ENCODE assay signal across 26 mouse cellular contexts in the genomic region with DNA sequence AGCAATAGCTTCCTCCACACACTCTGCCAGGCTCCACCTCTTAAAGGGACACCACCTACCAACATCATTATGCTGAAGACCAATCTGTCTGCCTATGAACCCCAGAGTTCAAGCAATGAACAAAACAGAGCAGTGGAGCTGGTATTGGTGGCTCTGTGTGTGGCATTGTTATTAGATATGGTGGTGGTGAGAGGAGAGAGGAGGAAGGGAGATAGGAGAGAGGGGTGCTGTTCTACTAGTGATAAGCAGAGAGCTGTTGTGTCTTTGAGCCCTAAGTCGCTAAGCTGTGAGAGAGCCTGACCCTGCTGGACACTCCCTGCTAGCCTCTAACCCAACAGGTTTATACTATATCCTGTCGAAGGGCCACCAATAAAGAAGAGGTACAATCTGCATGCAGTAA. TPM values are rescaled to one million over a fixed set of nuclear protein-coding genes. Genes with fewer than 3 reads are reported as not detected.
DNase-seq lines count a peak whose midpoint lies in the region; ATAC-seq and TF ChIP-seq lines count a peak whose summit lies in the region.
"Had no signal": no experiment of that assay in that cellular context is flagged by ENCODE, and none has a peak within 500 bp of the region (broad histone marks: within the 10 kb centered on the region; RNA-seq: fewer than 3 reads in every experiment).

No protein-coding gene starts in this region.

- peak; percentile 82 for ATAC-seq in liver, embryonic 12.5 days
- no peak for ATAC-seq in liver, postnatal 0 days
- ATAC-seq in liver, embryonic 14.5 days (ENCODE audit: insufficient read depth) = peak; percentile 63
- peak; percentile 44; the same call in 1 of the 2 replicates for ATAC-seq in megakaryocyte-erythroid progenitor cell, adult 5-6 weeks (replicated peaks; ENCODE audit: low FRiP score, low TSS enrichment, poor library complexity, severe bottlenecking)
- ATAC-seq: activated CD4-positive, CD25-positive, alpha-beta regulatory T cell, adult 4 months; forebrain, embryonic 13.5 days; forebrain, embryonic 16.5 days had no signal

- no peaks in the 10 kb centered on the region for H3K27me3 ChIP-seq in liver, embryonic 12.5 days (replicated peaks)
- H3K27me3 ChIP-seq in liver, postnatal 0 days (ENCODE audit: insufficient read depth, low read length) = no peaks in the 10 kb centered on the region
- no peaks in the 10 kb centered on the region for H3K27me3 ChIP-seq in liver, embryonic 14.5 days (ENCODE audit: control insufficient read depth, insufficient read depth, low read length)
- H3K27me3 ChIP-seq: forebrain, embryonic 13.5 days; heart, embryonic 13.5 days; hindbrain, embryonic 15.5 days had no signal

- H3K4me2 ChIP-seq in liver, embryonic 12.5 days = 0 out of 2 replicates have a peak overlapping the region, but pooled peaks have one; percentile 0
- H3K4me2 ChIP-seq in liver, postnatal 0 days (ENCODE audit: low read depth, low read length) = no peak overlapping the region
- no peak overlapping the region for H3K4me2 ChIP-seq in liver, embryonic 14.5 days (ENCODE audit: low read depth)
- H3K4me2 ChIP-seq: forebrain, embryonic 13.5 days; heart, embryonic 13.5 days; hindbrain, embryonic 15.5 days had no signal

- H3K9me3 ChIP-seq in liver, embryonic 12.5 days (replicated peaks) = no peaks in the 10 kb centered on the region
- H3K9me3 ChIP-seq in liver, postnatal 0 days (ENCODE audit: low read length) = no peaks in the 10 kb centered on the region
- H3K9me3 ChIP-seq in liver, embryonic 14.5 days (ENCODE audit: control insufficient read depth, low read length) = no peaks in the 10 kb centered on the region
- H3K9me3 ChIP-seq: forebrain, embryonic 10.5 days; forebrain, embryonic 13.5 days; heart, embryonic 10.5 days; hindbrain, embryonic 15.5 days had no signal

- TF ChIP-seq CTCF in liver, postnatal 0 days (IDR thresholded peaks at IDR 0.05; ENCODE audit: low read depth) = no peak
- TF ChIP-seq CTCF in liver, embryonic 14.5 days (IDR thresholded peaks at IDR 0.05; ENCODE audit: low read depth) = no peak

- WGBS in liver, embryonic 12.5 days (ENCODE audit: insufficient replicate concordance) = 20% methylated on average over 2 of the region's 2 CpGs
- WGBS in liver, postnatal 0 days (ENCODE audit: insufficient replicate concordance) = 69% methylated on average over 2 of the region's 2 CpGs
- 25% methylated on average over 2 of the region's 2 CpGs for WGBS in liver, embryonic 14.5 days (ENCODE audit: insufficient replicate concordance)

- H3K4me1 ChIP-seq in liver, embryonic 12.5 days = peaks cover 13% of the 10 kb centered on the region
- H3K4me1 ChIP-seq in liver, postnatal 0 days (ENCODE audit: insufficient read depth) = no peaks in the 10 kb centered on the region
- H3K4me1 ChIP-seq in liver, embryonic 14.5 days (replicated peaks; ENCODE audit: control insufficient read depth in 2 of 2, insufficient read depth in 2 of 2, low read length in 1 of 2) = peaks cover 0 to 7% of the 10 kb centered on the region in 2 experiments; a peak in 2 of 4 replicates
- H3K4me1 ChIP-seq: forebrain, embryonic 13.5 days; heart, embryonic 10.5 days; heart, embryonic 13.5 days had no signal

- no peaks in the 10 kb centered on the region for H3K36me3 ChIP-seq in liver, embryonic 12.5 days
- H3K36me3 ChIP-seq in liver, postnatal 0 days (replicated peaks; ENCODE audit: insufficient read depth, low read length) = no peaks in the 10 kb centered on the region
- no peaks in the 10 kb centered on the region for H3K36me3 ChIP-seq in liver, embryonic 14.5 days (replicated peaks; ENCODE audit: control insufficient read depth, insufficient read depth, low read depth)
- H3K36me3 ChIP-seq: forebrain, embryonic 10.5 days; heart, embryonic 10.5 days; heart, embryonic 13.5 days; hindbrain, embryonic 15.5 days had no signal

- no peak for DNase-seq in liver, postnatal 0 days
- DNase-seq in liver, embryonic 14.5 days (ENCODE audit: low read depth in 3 of 3, low spot score in 3 of 3) = no peak
- no peak for DNase-seq in MN1 (ENCODE audit: low spot score)
- DNase-seq in right cerebral cortex, postnatal 14 days = no peak
- DNase-seq: adrenal gland, adult 8-10 months; adrenal gland, postnatal 25 days; B cell, adult 2 months; cerebellum, adult 18-20 months; cerebellum, adult 9-10 months; cerebellum, postnatal 14 days; gastrocnemius, postnatal 10 days; gastrocnemius, postnatal 36 days; heart, adult 2 months; heart, postnatal 14 days; heart, postnatal 4 days had no signal

- H3K9ac ChIP-seq in liver, embryonic 12.5 days = no peak overlapping the region
- no peak overlapping the region for H3K9ac ChIP-seq in liver, postnatal 0 days (replicated peaks)
- no peak overlapping the region for H3K9ac ChIP-seq in liver, embryonic 14.5 days (replicated peaks)
- H3K9ac ChIP-seq: forebrain, embryonic 13.5 days; heart, embryonic 13.5 days; hindbrain, embryonic 15.5 days had no signal

- TF ChIP-seq EP300 in liver, postnatal 0 days (IDR thresholded peaks at IDR 0.05; ENCODE audit: low read depth) = no peak
- TF ChIP-seq EP300 in liver, embryonic 14.5 days (IDR thresholded peaks at IDR 0.05; ENCODE audit: low read depth) = no peak

- H3K27ac ChIP-seq in liver, embryonic 12.5 days = no peak overlapping the region
- no peak overlapping the region for H3K27ac ChIP-seq in liver, postnatal 0 days (ENCODE audit: low read depth)
- H3K27ac ChIP-seq in liver, embryonic 14.5 days = no peak overlapping the region
- H3K27ac ChIP-seq: forebrain, embryonic 10.5 days; forebrain, embryonic 13.5 days; heart, adult 2 months; heart, embryonic 10.5 days; heart, embryonic 13.5 days; hindbrain, embryonic 15.5 days had no signal

- H3K4me3 ChIP-seq in liver, embryonic 12.5 days = no peak overlapping the region
- H3K4me3 ChIP-seq in liver, postnatal 0 days (ENCODE audit: low read depth, low read length) = no peak overlapping the region
- H3K4me3 ChIP-seq in liver, embryonic 14.5 days (ENCODE audit: insufficient read depth in 1 of 2, low read depth in 2 of 2, low read length in 2 of 2) = no peak overlapping the region
- H3K4me3 ChIP-seq: forebrain, embryonic 10.5 days; forebrain, embryonic 13.5 days; heart, adult 2 months; heart, embryonic 10.5 days; heart, embryonic 13.5 days; hindbrain, embryonic 15.5 days had no signal

RNA-seq across cellular contexts. Expression of a gene that starts 45.9 kb away (rescaled TPM):
- 0.04 and 0.06 TPM in 2 replicates for polyA plus RNA-seq in liver, embryonic 12.5 days (2016; fragmentation: Nextera tagmentation; extraction: Ambion mirVana)
- 0.01 and 0.04 TPM in 2 replicates for polyA plus RNA-seq in liver, postnatal 0 days (2015; fragmentation: Nextera tagmentation; extraction: Ambion mirVana)
- polyA plus RNA-seq in liver, embryonic 14.5 days (2012; rRNA removed) = 0.05 and 0.10 TPM in 2 replicates
- 0.03 TPM in 2 replicates for polyA plus RNA-seq in liver, embryonic 14.5 days (2014; fragmentation: Nextera tagmentation; extraction: Ambion mirVana)
- total RNA-seq in megakaryocyte-erythroid progenitor cell, adult 5-6 weeks (2014; fragmentation: Nextera tagmentation) = not detected in 2 replicates
- total RNA-seq in megakaryocyte-erythroid progenitor cell, adult 5-6 weeks (2017) = not detected in 2 replicates
- total RNA-seq: granulocyte monocyte progenitor cell, adult 5-6 weeks; MEL had no signal
